Mouse (Mus musculus): ENCODE measurements at regions not wholly inside any gene's neighbourhood (a gene's known extent, or its start where the extent isn't known, plus 50 kb on each side); places are given as distances from the start of the nearest gene placed in this dataset.

DNA sequence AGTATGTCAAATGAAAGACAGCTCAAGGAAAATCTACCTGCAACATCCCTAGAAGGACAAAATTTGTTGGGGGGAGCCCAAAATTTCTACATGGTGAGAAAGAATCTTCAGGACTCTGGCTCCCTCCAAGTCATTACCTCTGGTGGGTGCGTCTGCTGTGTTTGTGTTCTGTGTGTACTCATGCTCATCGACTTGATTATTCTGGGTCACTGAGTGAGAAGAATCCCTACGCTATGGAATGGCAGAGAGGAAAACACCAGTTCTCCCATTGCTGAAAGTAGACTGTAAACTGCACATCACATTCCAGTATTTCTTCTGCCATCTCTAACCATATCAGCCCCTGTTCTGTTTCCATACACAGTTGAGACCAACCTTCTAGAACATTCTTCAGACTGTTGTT lies 98.9 kb upstream of the Sstr1 start:
- no peak for TF ChIP-seq MEF2A (IDR thresholded peaks at IDR 0.05; ENCODE audit: borderline replicate concordance, low read depth, low read length)
- no peak for TF ChIP-seq ZKSCAN1 (IDR thresholded peaks at IDR 0.05; ENCODE audit: borderline replicate concordance, low read depth, low read length)
- TF ChIP-seq USF2 (conservative IDR thresholded peaks at IDR 0.05; ENCODE audit: low read depth, low read length): no peak
- TF ChIP-seq SMC3 (IDR thresholded peaks at IDR 0.05; ENCODE audit: low read depth, low read length): no peak
- TF ChIP-seq TBP (conservative IDR thresholded peaks at IDR 0.05; ENCODE audit: low read depth, low read length): no peak
- TF ChIP-seq USF1 (IDR thresholded peaks at IDR 0.05; ENCODE audit: low read depth, low read length): no peak
- no peak for TF ChIP-seq EP300 (IDR thresholded peaks at IDR 0.05; ENCODE audit: low read length)
- TF ChIP-seq IRF4 (IDR thresholded peaks at IDR 0.05; ENCODE audit: low read depth, low read length): no peak
- no peak for TF ChIP-seq POLR2A (IDR thresholded peaks at IDR 0.05; ENCODE audit: low read depth, low read length)
- no peak for TF ChIP-seq CTCF (conservative IDR thresholded peaks at IDR 0.05 in 1 of 2, IDR thresholded peaks at IDR 0.05 in 1 of 2; ENCODE audit: low read depth in 2 of 2, low read length in 2 of 2)
- TF ChIP-seq CHD2 (IDR thresholded peaks at IDR 0.05; ENCODE audit: low read length): no peak
